Mouse (Mus musculus) right cerebral cortex, postnatal 10 days (tissue): ENCODE measurements around the gene AI854703.
A peak's percentile ranks its signal among the peaks of the same experiment; 100 is the strongest.
"Not testable (repeated sequence)": the region's sequence is repeated elsewhere in the genome, so short reads cannot be mapped to it uniquely, and the experiment has no call there.

Source experiments
- DNase-seq, 2 experiments: peaks; one replicate each; pipeline ENCODE4 v3.0.0; 2021; ENCODE audit warnings: low spot score in 2 of 2

AI854703 gene

DNA sequence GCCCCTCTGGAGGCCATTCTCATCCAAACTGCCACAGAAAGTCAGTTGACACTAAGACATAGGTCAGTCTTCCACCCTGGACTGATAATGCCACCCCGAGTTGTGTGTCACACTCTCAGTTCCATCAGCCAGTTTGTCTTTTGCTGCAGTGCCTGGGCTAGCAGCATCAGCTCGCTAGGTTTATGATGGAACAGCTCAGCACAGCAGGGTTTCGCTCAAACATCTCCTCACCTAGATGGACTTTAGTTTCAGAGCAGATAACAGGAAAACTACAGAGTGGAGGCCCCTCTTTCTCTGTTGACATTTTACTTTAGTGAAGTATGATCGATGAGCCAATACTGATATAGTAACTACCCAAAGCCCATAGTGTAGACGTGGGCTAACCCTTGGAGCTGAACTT lies 11.8 kb upstream of the AI854703 start:
- no peak for DNase-seq

DNA sequence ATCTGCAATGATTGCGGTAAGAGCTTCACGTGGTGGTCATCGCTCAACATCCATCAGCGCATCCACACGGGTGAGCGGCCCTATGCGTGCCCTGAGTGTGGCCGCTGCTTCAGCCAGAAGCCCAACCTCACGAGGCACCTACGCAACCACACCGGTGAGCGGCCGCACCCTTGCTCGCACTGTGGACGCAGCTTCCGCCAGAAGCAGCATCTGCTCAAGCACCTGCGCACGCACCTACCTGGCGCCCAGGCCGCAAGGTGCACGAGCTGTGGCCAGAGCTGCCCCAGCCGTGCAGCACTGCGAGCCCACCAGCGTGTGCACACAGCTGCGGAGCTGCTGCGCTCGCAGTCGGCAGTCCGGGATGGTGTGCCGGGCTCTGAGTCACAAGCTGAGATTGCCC lies 6.5 kb upstream of the AI854703 start:
- no peak for DNase-seq

DNA sequence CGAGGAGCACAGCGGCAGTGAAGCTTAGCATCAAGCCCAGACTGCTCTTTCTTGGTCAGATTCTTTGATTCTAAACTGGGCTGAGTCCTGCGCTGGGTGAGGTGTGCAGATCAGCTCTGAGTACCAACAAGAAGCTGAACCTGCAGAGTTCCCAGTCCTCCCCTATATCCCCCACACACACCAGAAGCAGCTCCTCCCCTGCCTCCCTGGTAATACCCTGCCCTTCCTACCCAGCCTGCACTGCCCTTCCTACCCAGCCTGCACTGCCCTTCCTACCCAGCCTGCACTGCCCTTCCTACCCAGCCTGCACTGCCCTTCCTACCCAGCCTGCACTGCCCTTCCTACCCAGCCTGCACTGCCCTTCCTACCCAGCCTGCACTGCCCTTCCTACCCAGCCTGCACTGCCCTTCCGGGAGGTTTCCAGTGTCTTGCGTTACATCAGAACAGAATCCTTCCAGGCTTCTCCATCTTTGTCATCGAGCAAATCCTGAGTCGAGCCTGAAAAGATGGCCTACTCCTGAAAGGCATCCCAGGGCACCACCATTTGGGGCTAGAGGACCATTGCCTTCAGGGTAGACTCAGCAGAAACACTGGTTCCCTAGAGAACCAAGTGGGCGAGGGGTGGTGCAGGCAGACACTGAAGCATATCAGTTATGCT lies 4.2 kb upstream of the AI854703 start:
- not testable (repeated sequence) for DNase-seq

DNA sequence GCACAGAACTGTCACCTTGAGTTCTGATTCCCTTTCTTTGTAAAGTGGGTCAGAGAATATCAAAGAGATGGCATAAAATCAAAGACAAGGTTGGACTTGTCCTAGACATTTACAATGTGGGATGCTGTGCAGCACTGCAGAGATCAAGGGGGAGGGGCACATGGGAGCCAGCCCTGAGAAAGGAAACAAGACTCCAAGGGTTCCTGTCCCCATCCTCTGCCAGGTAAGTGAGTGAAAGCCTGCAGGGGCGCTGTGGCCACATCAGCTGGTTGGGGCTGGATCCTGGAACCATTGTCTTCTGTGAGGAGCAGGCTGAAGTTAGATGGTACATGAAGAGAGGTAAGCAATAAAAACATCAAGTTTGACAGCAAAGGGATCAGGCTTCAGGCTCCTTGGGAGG lies 3.1 kb upstream of the AI854703 start:
- no peak for DNase-seq

- DNase-seq: peak; percentile 79
These were observed 420 bp downstream of the AI854703 start for GRCm38 (mm10) chr6:48626984-48627383.

GRCm38 (mm10) chr6:48627511-48627924 lies 954 bp downstream of the AI854703 start:
- peak in 1 of 2 experiments; percentile 47 for DNase-seq

DNA sequence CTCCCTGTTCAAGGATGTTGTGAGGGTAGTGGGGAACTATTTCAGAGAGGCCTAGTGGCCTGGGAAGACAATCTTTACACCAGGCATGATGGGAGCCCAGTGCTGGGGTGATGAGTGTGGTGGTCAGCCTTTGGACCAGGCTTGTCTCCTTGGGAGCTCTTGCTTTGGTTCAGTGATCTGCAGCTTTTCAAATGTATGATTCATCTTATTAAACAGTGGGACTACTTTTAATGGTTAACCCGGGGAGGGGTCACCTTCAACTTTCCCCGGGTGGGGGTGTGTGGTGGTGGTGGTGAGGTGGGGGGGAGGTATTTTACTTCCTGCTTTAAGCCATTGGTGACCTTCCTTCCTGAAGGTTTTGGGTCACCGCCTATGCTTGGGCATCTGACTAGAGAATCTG lies 1.8 kb downstream of the AI854703 start:
- DNase-seq: no peak

GRCm38 (mm10) chr6:48628808-48629660 lies 2.5 kb downstream of the AI854703 start:
- DNase-seq: peak; percentile 73 to 77

DNA sequence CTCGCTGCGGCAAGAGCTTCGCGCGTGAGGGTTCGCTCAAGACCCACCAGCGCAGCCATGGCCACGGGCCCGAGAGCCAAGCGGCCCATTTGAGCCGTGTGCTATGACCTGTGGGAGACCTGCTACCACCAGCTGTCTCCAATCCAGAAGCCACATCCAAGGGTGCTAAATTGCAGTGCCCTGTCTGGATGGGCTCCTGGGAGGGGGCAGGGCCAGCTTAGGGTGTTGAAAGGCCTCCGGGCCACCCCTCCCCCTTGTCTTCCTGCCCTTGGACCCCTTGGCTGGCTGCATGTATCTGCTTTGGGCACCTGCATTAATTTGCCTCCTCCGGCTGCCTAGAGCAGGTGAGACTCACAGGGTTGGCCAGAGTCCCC lies 3.1 kb downstream of the AI854703 start:
- peak in 1 of 2 experiments; percentile 45 for DNase-seq

- no peak for DNase-seq
These were observed 4.3 kb downstream of the AI854703 start for GRCm38 (mm10) chr6:48630831-48631230.

GRCm38 (mm10) chr6:48635105-48635504 lies 8.5 kb downstream of the AI854703 start:
- DNase-seq: no peak

DNA sequence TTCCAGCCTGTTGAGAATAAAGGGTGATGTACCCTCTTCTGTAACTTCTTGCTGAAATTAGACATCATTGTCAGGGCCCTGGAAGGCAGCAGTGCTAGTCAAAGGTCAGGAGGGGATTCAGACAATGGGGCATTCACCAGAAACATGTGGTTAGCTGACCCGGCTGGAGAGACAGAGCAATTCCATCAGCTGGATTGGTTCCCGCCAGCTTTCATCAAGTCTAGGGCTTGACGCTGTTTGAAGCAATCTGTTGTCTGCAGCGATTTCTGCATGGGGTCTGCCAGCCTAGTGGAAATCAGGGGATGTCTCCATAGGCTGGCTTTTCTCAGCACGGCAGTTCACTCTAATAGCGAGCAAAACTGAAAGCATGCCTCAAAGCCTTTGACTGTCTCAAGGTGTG lies 10.0 kb downstream of the AI854703 start:
- no peak for DNase-seq

GRCm38 (mm10) chr6:48637811-48638500 lies 11.4 kb downstream of the AI854703 start:
- DNase-seq: no peak

DNA sequence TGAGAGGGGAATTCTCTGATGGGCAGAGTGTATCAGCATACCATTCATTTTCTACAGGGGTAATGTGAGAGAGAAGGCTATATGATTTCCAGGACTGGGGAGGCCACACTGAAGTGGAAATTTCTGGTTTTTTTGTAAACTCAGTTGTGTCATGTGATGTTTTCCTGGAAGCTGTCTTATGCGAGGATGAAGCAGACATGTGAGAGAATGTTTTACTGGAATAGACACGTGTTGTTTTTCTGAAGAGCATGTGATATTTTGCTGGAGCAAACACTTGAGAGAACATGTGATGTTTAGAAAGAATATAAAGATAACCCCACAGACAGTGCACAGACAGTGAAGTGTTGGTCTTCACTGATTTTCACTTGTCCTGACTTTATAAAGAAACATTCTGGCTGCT lies 12.0 kb downstream of the AI854703 start:
- no peak for DNase-seq

GRCm38 (mm10) chr6:48641391-48641790 lies 14.8 kb downstream of the AI854703 start:
- no peak for DNase-seq

GRCm38 (mm10) chr6:48642764-48643292 lies 16.3 kb downstream of the AI854703 start:
- DNase-seq: no peak

- peak; percentile 71 to 85 for DNase-seq
These were observed 19.2 kb downstream of the AI854703 start for GRCm38 (mm10) chr6:48645660-48646308.

DNA sequence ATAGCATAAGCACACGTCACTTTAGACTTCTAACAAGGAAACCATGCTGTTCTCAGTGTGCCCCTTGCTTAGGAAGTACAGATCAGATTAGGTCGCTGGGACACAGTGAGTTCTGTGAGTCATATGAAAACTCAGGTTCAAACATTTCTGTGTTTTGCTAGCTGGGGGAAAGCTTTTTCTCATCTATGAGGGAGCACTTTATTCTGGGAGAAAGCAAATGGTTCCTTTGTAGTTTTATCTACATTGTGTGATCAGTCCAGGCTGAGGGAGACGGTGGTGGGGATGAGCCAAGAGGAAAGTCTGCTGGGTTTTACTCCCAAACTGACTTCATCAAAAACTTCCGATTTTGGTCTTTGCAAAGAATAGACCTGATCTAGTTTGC lies 19.7 kb downstream of the AI854703 start:
- DNase-seq: no peak

DNA sequence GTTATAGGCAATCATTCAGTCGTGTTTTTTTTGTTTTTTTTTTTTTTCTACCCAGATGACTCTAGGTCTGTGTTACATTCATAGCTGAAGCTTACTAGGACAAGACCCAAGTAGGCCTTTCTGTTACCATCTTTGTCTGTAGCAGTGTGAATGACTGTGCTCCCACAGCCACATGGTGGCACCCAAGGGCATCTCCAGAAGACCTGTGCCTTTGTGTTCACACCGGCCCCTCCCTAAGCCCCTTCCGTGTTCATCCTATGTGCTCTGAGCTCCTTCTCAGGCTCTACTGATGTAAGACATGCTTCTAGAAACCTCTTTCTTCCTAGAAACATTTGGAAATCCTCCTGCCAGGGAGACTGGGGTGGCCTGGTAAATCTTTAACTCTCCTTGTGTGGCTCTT lies 20.4 kb downstream of the AI854703 start, which contains the start of gene Gimap8:
Gimap8 (plus strand) TSS at position 240 of the 400 bp plus-strand sequence.
- DNase-seq: peak in 1 of 2 experiments; percentile 52

DNA sequence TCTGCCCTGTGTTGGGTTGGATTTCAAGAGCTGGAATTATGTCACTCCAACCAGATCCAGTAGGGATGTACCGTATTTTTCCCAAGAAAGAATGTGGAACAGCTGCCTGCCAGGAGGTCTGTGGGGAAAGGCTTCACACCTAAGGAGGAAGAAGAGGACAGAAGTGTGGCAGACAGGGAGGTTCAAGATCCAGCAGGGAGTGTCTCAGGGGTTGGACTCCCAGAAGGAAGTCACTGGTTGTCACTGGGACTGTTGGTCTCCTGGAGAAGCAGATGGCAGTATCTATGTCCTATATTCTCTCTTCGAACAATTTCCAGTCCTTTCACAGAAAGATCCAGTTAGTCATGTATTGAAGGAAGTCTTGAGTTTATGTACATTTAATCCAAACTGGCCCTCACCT lies 21.0 kb downstream of the AI854703 start:
- DNase-seq: no peak

DNA sequence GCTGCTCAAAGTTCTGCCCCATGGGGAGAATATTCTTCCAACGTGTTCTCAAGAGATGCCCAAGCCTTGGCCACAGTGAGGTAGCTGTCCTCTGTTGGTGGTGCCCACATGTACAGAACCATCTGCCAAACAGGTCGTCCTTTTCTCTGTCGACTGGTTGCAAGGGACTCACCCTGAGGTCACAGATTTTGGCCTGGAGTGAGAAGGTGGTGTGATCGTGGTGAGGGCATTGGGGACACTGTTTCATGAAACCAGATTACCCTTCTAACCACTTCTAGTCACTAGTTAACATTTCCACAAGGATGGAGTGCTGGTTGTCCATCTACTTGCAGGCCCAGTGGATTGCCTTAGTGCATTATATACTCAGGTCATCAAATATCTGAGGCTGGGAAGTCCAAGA lies 22.2 kb downstream of the AI854703 start:
- no peak for DNase-seq

DNA sequence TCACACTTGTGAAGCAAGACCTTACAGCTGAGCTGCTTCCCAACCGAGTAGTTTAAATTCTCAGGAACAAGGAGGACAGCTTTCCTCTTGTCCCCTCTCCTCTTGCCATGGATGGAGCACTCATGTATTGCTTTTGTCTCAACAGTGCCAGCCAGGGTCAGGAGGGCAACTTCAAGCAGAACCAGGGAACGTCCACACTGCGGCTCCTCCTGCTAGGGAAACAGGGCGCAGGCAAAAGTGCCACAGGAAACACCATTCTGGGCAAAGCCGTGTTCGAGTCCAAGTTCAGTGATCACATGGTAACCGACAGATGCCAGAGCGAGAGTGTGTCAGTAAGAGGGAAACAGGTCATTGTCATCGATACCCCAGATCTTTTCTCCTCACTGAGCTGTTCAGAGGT lies 23.5 kb downstream of the AI854703 start:
- DNase-seq: no peak
